Mouse (Mus musculus) heart, postnatal 25 days (tissue): Measurements from ENCODE around the gene Ikzf3. TPM values are rescaled to one million over a fixed set of nuclear protein-coding genes. Genes with fewer than 3 reads are reported as not detected.

Experiments used
- DNase-seq: peaks from one replicate; pipeline ENCODE4 v3.0.0; 2022; ENCODE audit warnings: low spot score
- intact Hi-C: fragments of 180-260 bp; cut with DNase I; formaldehyde crosslinking; loops from one replicate; pipeline ENCODE4 v1.15.1; 2025
- total RNA-seq, 2 experiments: library from RNA; stranded (reverse); gene quantifications; 2 replicates each; pipeline ENCODE4 v1.2.3; 2021

Ikzf3 gene
- under 1 TPM; 0.44 to 0.61 TPM for total RNA-seq

GRCm38 (mm10) chr11:98545711-98546231, at the start of gene Ikzf3:
Ikzf3 (minus strand) TSS chr11:98546031.
- DNase-seq, result peak; percentile 2
- intact Hi-C loops, result no loop called here

DNA sequence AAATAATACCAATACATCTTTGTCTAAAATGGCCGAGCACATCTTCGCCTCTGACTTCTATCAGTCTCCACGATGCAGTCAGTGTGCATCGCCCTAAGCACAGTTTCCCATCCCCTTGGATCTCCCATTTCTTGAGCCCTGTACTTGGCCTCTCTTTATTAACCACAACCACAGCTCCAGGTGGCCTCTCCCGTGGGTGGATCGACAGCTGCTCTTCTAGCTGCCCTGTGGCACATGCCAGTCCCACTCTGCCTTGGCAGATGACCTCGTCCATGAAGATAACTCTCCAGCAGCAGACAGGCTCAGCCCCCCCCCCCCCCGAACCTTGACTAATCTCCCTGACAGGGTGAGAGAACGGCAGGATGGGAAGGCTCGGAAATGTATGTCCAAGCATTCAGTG, 49.6 kb upstream of the Ikzf3 start:
- intact Hi-C loops, result no loop called here
- no peak for DNase-seq

- intact Hi-C loops, result no loop called here
- DNase-seq, result no peak
These were observed 49.2 kb upstream of the Ikzf3 start for GRCm38 (mm10) chr11:98595021-98595420.

- no peak for DNase-seq
- intact Hi-C loops, result no loop called here
These were observed 45.0 kb upstream of the Ikzf3 start for GRCm38 (mm10) chr11:98590548-98591445.

- intact Hi-C loops, result no loop called here
These were observed 43.5 kb upstream of the Ikzf3 start for GRCm38 (mm10) chr11:98589306-98589705.

GRCm38 (mm10) chr11:98588833-98589281, 43.0 kb upstream of the Ikzf3 start:
- intact Hi-C loops, result no loop called here
- DNase-seq, result no peak

More at GRCm38 (mm10) chr11:98589306-98589705, 43.5 kb upstream of the Ikzf3 start:
- DNase-seq, result no peak

DNA sequence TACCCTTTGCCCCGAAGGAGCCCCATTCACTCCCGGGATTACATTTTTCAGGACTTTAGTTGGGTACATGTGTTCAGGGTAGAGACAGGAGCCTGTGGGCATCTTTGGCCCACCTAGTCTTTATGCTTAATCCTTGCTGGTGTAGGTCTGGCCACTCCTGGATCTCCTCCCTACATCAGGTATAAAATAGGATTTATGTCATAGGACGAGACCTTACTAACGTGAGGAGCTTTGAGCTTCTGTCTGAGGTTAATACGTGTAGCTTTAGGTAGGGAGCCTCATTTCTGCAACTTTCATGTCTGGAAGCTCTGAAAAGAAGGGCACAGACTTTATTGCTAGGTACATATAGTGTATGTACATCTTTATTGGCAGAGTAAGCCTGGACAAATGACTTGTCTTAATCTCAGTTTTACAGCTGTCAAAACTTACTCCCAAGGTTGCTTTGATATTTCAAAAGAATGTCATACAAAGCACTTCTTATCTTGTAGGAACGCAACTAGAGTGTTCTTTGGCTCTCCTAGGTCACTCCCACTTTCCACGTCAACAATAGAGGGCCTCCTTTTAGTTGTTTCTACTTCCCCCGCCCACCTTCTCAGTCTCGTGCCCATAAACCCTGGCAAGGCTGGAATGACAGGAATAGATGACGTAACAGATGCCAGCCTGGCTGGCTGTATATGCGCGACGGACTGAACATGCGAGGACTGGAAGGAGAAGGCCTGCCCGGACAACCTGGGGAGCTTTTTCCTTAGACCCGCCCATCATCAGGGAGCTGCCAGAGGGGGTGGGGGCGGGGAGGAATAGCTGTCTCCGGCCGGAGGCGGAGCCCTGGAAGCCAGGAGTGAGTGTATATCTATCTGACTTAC, 42.1 kb upstream of the Ikzf3 start:
- peak; percentile 67 for DNase-seq
- intact Hi-C loops, result no loop called here

DNA sequence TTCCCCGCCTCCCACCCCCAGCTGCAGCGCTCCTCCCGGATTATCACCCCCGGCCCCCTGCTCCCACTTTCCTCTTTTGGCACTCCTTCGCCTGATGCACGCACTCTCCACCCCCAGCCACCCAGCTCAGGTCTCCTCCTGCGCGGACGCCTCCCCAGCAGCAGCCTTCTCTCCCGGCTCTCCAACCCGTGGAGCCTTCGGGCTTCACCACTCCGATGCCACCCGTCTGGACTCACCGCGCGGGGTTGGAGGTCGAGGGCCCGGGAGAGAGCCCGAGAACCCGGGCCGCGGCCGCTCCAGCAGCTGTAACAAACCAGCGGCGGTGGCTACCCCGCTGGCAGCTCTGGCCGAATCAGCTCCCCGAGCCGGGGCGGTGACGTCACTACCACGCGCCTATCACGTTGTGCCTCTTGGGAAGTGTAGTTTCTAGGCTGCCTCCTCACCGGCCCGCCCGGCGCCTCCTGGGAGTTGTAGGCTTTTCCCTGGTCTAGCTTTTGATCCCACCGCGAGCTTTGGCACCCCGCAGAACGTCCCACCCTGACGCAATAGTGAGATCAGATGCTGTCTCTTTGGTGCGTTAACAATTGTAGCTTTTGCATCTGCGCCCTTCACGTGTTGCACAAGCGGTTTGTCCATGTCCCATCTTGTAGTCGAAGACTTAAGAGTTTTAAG, 41.2 kb upstream of the Ikzf3 start, which contains the start of gene Ormdl3:
Ormdl3 (minus strand) TSS at position 477 of the 672 bp plus-strand sequence.
- DNase-seq, result peak; percentile 97
- intact Hi-C loops, result no loop called here

DNA sequence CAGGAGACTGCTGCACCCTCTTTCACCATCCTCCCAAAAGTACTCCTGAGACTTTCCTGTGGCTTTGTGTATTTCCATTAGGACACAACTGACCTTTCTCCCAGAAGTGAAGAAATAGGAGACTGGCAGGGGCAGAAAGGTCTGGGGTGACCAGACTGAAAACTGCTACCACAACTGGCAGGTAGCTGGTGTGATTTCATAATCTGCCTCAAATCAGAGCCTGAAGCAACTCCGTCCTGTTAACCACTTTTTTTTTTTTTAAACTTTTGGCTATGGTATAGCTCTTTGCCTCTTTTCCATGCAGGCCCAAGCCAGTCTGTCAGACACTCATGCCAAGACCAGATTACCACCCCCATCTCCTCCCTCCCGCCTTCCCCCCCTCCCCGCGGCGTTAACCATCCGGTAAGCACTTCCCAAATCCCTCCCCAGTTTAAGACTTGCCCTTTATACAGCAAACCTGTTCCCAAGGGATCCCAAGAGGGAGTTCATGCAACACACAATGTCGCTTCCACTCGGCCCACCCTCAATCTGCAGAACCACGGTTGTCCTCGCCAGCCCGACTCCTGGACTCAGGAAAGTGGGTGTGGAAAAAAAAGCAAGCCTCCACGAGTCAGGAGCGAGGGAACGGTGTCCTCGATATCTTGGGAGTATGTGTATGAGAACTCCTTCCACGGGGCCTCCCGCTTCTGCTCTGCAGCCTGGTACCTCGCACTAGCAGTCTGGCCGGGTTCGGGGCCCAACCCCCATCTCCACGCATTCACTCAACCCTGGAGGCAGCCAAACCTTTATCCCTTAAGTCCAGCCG, 40.5 kb upstream of the Ikzf3 start:
- no peak for DNase-seq
- intact Hi-C loops, result no loop called here

DNA sequence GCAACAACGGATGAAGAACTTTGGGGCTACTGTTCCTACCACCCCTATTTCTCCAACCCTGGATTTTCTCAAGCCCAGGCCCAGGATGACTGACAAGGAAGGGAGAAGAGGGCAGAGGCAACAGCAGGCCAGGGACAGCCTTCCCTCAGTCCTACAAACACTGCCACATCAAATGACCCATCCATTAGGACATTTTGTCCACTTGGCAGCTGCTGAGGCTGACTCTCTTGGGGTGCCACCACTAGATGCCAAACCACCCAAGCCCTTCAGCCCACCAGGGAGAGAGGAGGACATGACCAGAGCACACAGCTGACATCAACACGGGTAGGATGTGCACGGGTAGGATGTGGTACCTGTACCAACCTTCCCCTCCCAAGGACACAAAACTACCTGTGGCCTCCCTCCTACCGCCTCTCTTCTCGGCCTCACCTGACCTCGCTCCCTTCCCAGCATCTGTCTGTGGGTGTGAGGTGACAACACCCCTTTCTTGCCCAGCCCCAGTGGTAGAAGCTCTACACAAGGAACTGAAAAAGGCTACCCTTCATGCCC, 38.9 kb upstream of the Ikzf3 start:
- no peak for DNase-seq
- intact Hi-C loops, result no loop called here

GRCm38 (mm10) chr11:98584146-98584545, 38.3 kb upstream of the Ikzf3 start:
- no peak for DNase-seq
- intact Hi-C loops, result no loop called here

DNA sequence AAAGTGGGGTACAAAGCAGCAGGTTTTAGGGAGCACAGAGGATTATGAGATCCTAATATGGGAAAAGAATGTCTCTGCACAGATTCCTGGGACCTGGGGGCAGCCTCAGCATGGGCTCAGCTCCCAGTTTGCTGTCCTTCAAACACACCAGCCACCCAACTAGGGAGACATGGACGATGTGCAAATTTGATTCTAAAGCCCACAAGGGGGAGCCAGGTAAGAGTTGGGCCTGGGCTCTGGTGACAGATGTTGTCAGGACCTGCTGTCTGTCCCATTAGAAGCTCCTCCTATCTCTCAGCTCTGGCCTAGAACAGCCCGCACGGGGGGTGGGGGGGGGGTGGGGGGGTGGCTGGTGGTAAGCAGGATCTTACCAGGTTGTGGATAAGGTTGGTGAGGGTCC, 37.7 kb upstream of the Ikzf3 start:
- intact Hi-C loops, result no loop called here
- DNase-seq, result no peak

- intact Hi-C loops, result no loop called here
- no peak for DNase-seq
These were observed 37.4 kb upstream of the Ikzf3 start for GRCm38 (mm10) chr11:98583265-98583552.

DNA sequence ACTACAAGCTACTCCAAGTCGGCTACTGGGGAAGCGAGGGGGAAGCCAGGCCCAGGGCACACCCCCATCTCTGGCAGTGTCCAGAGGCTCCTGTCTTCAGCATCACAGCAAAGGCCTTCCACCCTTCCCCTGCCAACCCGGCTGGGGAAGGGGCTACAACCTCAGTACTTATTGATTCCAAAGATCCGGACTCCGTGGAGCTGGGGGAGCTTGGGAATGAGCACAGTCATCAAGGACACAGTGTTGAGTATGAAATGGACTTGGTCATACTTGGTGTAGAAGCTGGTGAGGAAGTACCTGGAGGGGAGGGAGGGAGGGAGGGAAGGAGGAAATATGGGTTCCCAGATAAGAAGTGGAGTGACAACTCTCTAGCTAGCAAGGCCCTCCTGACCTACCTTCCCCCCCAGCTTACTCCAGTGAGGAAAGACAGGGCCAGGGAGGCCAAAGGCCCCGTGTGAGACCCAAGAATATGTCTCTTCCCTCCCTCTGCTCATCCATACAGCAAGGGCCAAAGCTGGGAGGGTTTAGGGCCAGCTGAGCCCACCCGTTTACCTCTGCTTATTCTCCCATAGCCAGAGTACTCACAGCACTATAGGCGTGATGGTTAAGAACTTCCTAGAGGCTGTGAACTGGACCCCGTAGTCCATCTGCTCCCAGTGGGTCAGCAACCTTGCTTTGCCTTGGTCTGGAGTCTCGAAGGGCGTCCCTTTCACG, 36.9 kb upstream of the Ikzf3 start:
- DNase-seq, result no peak
- intact Hi-C loops, result no loop called here

DNA sequence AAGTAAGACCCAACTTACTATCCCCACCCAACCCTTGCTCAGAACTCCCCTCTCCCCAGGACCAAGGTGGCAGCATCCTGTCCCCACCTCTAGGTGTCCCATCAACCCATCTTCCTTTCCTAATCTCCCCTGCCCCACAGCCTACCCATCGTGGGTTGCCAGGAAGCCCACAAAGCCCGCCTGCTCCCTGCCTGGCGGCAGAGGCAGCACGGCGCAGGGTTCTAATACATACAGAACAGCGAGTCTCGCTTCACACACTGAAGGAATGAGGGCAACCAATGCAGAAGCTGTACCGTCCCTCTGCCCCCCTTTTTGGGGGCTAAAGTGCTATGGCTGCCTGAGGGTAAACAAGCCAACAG, 36.2 kb upstream of the Ikzf3 start:
- intact Hi-C loops, result no loop called here
- no peak for DNase-seq

DNA sequence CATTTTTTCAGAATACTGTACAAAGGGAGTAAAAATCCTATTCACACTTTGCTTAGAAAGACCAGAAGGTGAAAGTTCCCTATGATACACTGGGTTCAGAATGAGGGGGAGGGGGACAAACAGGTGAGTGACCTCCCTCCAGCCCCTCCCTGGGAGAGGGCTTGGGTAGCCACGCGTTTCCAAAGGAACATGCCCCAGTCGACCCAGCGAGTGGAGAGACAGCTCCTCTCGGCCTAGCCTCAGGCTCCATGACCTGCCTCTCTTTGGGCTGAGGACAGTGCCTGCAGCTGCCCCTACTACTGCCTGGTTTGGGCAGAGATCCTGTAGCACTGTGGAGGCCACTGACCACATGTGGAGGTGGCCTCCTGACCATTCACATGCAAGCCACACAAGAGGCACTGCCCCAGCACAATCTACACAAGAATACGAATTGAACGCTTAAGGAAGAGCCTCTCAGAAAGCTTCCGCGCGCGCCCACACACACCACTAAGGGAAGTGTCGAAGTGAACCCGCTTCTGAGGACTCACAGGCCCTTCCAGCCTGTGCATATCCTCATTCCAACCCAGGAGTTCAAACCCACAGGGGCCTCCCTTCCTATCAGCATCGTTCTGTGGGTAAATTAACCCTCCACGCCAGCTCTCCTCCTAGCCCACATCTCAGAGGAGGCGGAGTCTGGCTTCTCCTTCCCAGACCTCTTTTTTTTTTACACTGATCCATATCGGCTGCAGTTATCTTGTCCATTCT, 35.6 kb upstream of the Ikzf3 start:
- intact Hi-C loops, result no loop called here
- no peak for DNase-seq

GRCm38 (mm10) chr11:98580301-98581121, 34.7 kb upstream of the Ikzf3 start:
- no peak for DNase-seq
- intact Hi-C loops, result no loop called here
